Mouse (Mus musculus): ENCODE measurements around the gene B4galnt2. TPM values are rescaled to one million over a fixed set of nuclear protein-coding genes. Genes with fewer than 3 reads are reported as not detected.
A peak's percentile ranks its signal among the peaks of the same experiment; 100 is the strongest.

B4galnt2 gene
- polyA plus RNA-seq, 1 experiment: 0.51 TPM

GRCm38 (mm10) chr11:95830411-95831275 lies 84.0 kb downstream of the B4galnt2 start:
- H3K4me3 ChIP-seq (ENCODE audit: insufficient read depth, low read length): no peak overlapping the region
- H3K4me1 ChIP-seq (ENCODE audit: control insufficient read depth, insufficient read depth, low read length): no peaks in the 10 kb centered on the region
- H3K27ac ChIP-seq (ENCODE audit: insufficient read depth, low read length): no peak overlapping the region
- no peak for TF ChIP-seq CTCF (IDR thresholded peaks at IDR 0.05; ENCODE audit: borderline replicate concordance, insufficient read depth, low read length)
- no peak for TF ChIP-seq POLR2A (IDR thresholded peaks at IDR 0.05; ENCODE audit: low read depth, low read length)

- TF ChIP-seq CTCF (IDR thresholded peaks at IDR 0.05; ENCODE audit: borderline replicate concordance, insufficient read depth, low read length) (no peak), POLR2A (IDR thresholded peaks at IDR 0.05; ENCODE audit: low read depth, low read length) (no peak)
- Histone ChIP-seq H3K27ac (ENCODE audit: insufficient read depth, low read length) (no peak overlapping the region), H3K4me3 (ENCODE audit: insufficient read depth, low read length) (no peak overlapping the region), H3K4me1 (ENCODE audit: control insufficient read depth, insufficient read depth, low read length) (no peaks in the 10 kb centered on the region)
Observed at GRCm38 (mm10) chr11:95829526-95830050, 85.1 kb downstream of the B4galnt2 start.

GRCm38 (mm10) chr11:95828181-95828964 lies 86.3 kb downstream of the B4galnt2 start:
- Histone ChIP-seq H3K4me1 (ENCODE audit: control insufficient read depth, insufficient read depth, low read length) (no peaks in the 10 kb centered on the region), H3K27ac (ENCODE audit: insufficient read depth, low read length) (no peak overlapping the region)
- no peak for TF ChIP-seq CTCF (IDR thresholded peaks at IDR 0.05; ENCODE audit: borderline replicate concordance, insufficient read depth, low read length)
- no peak for TF ChIP-seq POLR2A (IDR thresholded peaks at IDR 0.05; ENCODE audit: low read depth, low read length)

GRCm38 (mm10) chr11:95827464-95828085 lies 87.1 kb downstream of the B4galnt2 start:
- Histone ChIP-seq H3K4me3 (ENCODE audit: insufficient read depth, low read length) (no peak overlapping the region), H3K4me1 (ENCODE audit: control insufficient read depth, insufficient read depth, low read length) (no peaks in the 10 kb centered on the region), H3K27ac (ENCODE audit: insufficient read depth, low read length) (no peak overlapping the region)
- TF ChIP-seq POLR2A (IDR thresholded peaks at IDR 0.05; ENCODE audit: low read depth, low read length): no peak
- TF ChIP-seq CTCF (IDR thresholded peaks at IDR 0.05; ENCODE audit: borderline replicate concordance, insufficient read depth, low read length): peak; percentile 37; the same call in 1 of the 2 replicates

More at GRCm38 (mm10) chr11:95828181-95828964, 86.3 kb downstream of the B4galnt2 start:
- H3K4me3 ChIP-seq (ENCODE audit: insufficient read depth, low read length): no peak overlapping the region

GRCm38 (mm10) chr11:95827168-95827447 lies 87.6 kb downstream of the B4galnt2 start:
- H3K4me1 ChIP-seq (ENCODE audit: control insufficient read depth, insufficient read depth, low read length): no peaks in the 10 kb centered on the region
- no peak for TF ChIP-seq POLR2A (IDR thresholded peaks at IDR 0.05; ENCODE audit: low read depth, low read length)
- no peak for TF ChIP-seq CTCF (IDR thresholded peaks at IDR 0.05; ENCODE audit: borderline replicate concordance, insufficient read depth, low read length)
- H3K4me3 ChIP-seq (ENCODE audit: insufficient read depth, low read length): no peak overlapping the region
- H3K27ac ChIP-seq (ENCODE audit: insufficient read depth, low read length): no peak overlapping the region

- no peak for TF ChIP-seq POLR2A (IDR thresholded peaks at IDR 0.05; ENCODE audit: low read depth, low read length)
- TF ChIP-seq CTCF (IDR thresholded peaks at IDR 0.05; ENCODE audit: borderline replicate concordance, insufficient read depth, low read length): no peak
- no peak overlapping the region for H3K4me3 ChIP-seq (ENCODE audit: insufficient read depth, low read length)
- no peaks in the 10 kb centered on the region for H3K4me1 ChIP-seq (ENCODE audit: control insufficient read depth, insufficient read depth, low read length)
- no peak overlapping the region for H3K27ac ChIP-seq (ENCODE audit: insufficient read depth, low read length)
Observed at GRCm38 (mm10) chr11:95826317-95827167, 88.1 kb downstream of the B4galnt2 start.

- Histone ChIP-seq H3K4me1 (ENCODE audit: control insufficient read depth, insufficient read depth, low read length) (no peaks in the 10 kb centered on the region), H3K4me3 (ENCODE audit: insufficient read depth, low read length) (no peak overlapping the region), H3K27ac (ENCODE audit: insufficient read depth, low read length) (no peak overlapping the region)
- TF ChIP-seq POLR2A (IDR thresholded peaks at IDR 0.05; ENCODE audit: low read depth, low read length): no peak
- no peak for TF ChIP-seq CTCF (IDR thresholded peaks at IDR 0.05; ENCODE audit: borderline replicate concordance, insufficient read depth, low read length)
Observed at GRCm38 (mm10) chr11:95825625-95826024, 89.1 kb downstream of the B4galnt2 start.

- peak overlapping the region; percentile 58 for H3K4me3 ChIP-seq (ENCODE audit: insufficient read depth, low read length)
- H3K4me1 ChIP-seq (ENCODE audit: control insufficient read depth, insufficient read depth, low read length): no peaks in the 10 kb centered on the region
- TF ChIP-seq POLR2A (IDR thresholded peaks at IDR 0.05; ENCODE audit: low read depth, low read length) (no peak), CTCF (IDR thresholded peaks at IDR 0.05; ENCODE audit: borderline replicate concordance, insufficient read depth, low read length) (no peak)
- no peak overlapping the region for H3K27ac ChIP-seq (ENCODE audit: insufficient read depth, low read length)
Observed at GRCm38 (mm10) chr11:95824877-95825243, 89.8 kb downstream of the B4galnt2 start.

Data from embryonic fibroblast, embryonic 13.5 days (primary cell).